Mouse (Mus musculus) thymus, adult 2 months (tissue): Measurements from ENCODE around the gene Xpr1. TPM values are rescaled to one million over a fixed set of nuclear protein-coding genes. Genes with fewer than 3 reads are reported as not detected.
A peak's percentile ranks its signal among the peaks of the same experiment; 100 is the strongest.

ENCODE experiments used
- DNase-seq: peaks from one replicate; pipeline ENCODE4 v3.0.0; 2021
- H3K27ac ChIP-seq: fragments of 200-500 bp; 2 replicates; pipeline ENCODE4 v1.5.1; 2012; ENCODE audit warnings: low read length, control low read depth; ENCODE audit not compliant: control insufficient read depth, insufficient read depth
- H3K27me3 ChIP-seq: fragments of 200-500 bp; 2 replicates; pipeline ENCODE4 v1.6.1; 2012; ENCODE audit warnings: mild to moderate bottlenecking, low read length, moderate library complexity, mixed read lengths; ENCODE audit not compliant: control insufficient read depth, insufficient read depth
- H3K36me3 ChIP-seq: fragments of 200-500 bp; 2 replicates; pipeline ENCODE4 v1.6.1; 2012; ENCODE audit warnings: mild to moderate bottlenecking, low read length, moderate library complexity; ENCODE audit not compliant: control insufficient read depth, insufficient read depth
- H3K4me1 ChIP-seq: fragments of 200-500 bp; replicated peaks from 2 replicates; pipeline ENCODE4 v1.6.1; 2012; ENCODE audit warnings: low read length; ENCODE audit not compliant: control insufficient read depth, insufficient read depth
- H3K4me3 ChIP-seq: fragments of 200-500 bp; 2 replicates; pipeline ENCODE4 v1.5.1; 2012; ENCODE audit warnings: mild to moderate bottlenecking, low read length, control low read depth, moderate library complexity; ENCODE audit not compliant: control insufficient read depth, insufficient read depth
- CTCF ChIP-seq: fragments of 200-500 bp; IDR thresholded peaks from 2 replicates; pipeline ENCODE4 v1.5.1; 2012; ENCODE audit warnings: mild to moderate bottlenecking, control low read depth, low read length, moderate library complexity, borderline replicate concordance; ENCODE audit not compliant: control insufficient read depth, poor library complexity, insufficient read depth; ENCODE audit errors: extremely low read depth
- POLR2A ChIP-seq: fragments of 200-500 bp; IDR thresholded peaks from 2 replicates; pipeline ENCODE4 v1.6.1; 2012; ENCODE audit warnings: mild to moderate bottlenecking, low read length, control low read depth, moderate library complexity; ENCODE audit not compliant: control insufficient read depth, poor library complexity, insufficient read depth; ENCODE audit errors: extremely low read depth
- WGBS: fragments of 180-500 bp; shearing (Covaris S2); methylation state at CpG from one replicate; pipeline ENCODE4 v1.1.7; 2018; 5-methylcytosine and 5-hydroxymethylcytosine counted together
- polyA plus RNA-seq: library from polyadenylated mRNA; depleted of rRNA; stranded (reverse); fragments of >200 nt; gene quantifications from 2 replicates; pipeline ENCODE4 v1.2.3, GENCODE M21; 2012

Xpr1 gene
- polyA plus RNA-seq, 1 experiment = 14.7 TPM

- Histone ChIP-seq H3K36me3 (no peaks in the 10 kb centered on the region), H3K27ac (no peak within 1 kb of the TSS), H3K4me3 (peak within 1 kb of the TSS; percentile 33), H3K4me1 (peaks cover 11% of the 10 kb centered on the region), H3K27me3 (peaks cover 8% of the 10 kb centered on the region)
- no peak for TF ChIP-seq CTCF
- TF ChIP-seq POLR2A = no peak
- peak; percentile 8 for DNase-seq
- WGBS = 6% methylated on average over 79 of the region's 85 CpGs
These were observed 173.1 kb downstream of the Xpr1 start, which contains the start of gene BC034090 for GRCm38 (mm10) chr1:155243797-155244770. Gene BC034090 (minus strand): TSS chr1:155244444.

GRCm38 (mm10) chr1:155242488-155242745 is 174.8 kb downstream of the Xpr1 start:
- WGBS = 86% methylated on average over 1 of the region's 1 CpGs
- no peak overlapping the region for H3K4me3 ChIP-seq
- peaks cover 8% of the 10 kb centered on the region for H3K27me3 ChIP-seq
- H3K4me1 ChIP-seq = peaks cover 11% of the 10 kb centered on the region
- H3K27ac ChIP-seq = no peak overlapping the region
- no peaks in the 10 kb centered on the region for H3K36me3 ChIP-seq
- TF ChIP-seq CTCF (no peak), POLR2A (no peak)
- no peak for DNase-seq

GRCm38 (mm10) chr1:155241701-155242487 is 175.3 kb downstream of the Xpr1 start:
- Histone ChIP-seq H3K36me3 (no peaks in the 10 kb centered on the region), H3K4me3 (no peak overlapping the region), H3K27ac (no peak overlapping the region), H3K27me3 (peaks cover 8% of the 10 kb centered on the region), H3K4me1 (peaks cover 11% of the 10 kb centered on the region)
- no peak for TF ChIP-seq CTCF
- TF ChIP-seq POLR2A = no peak
- DNase-seq = no peak
- WGBS = 90% methylated on average over 12 of the region's 12 CpGs

- Histone ChIP-seq H3K36me3 (no peaks in the 10 kb centered on the region), H3K4me1 (peaks cover 11% of the 10 kb centered on the region), H3K4me3 (no peak overlapping the region), H3K27ac (no peak overlapping the region), H3K27me3 (peaks cover 8% of the 10 kb centered on the region)
- 91% methylated on average over 6 of the region's 6 CpGs for WGBS
- TF ChIP-seq POLR2A (no peak), CTCF (no peak)
- DNase-seq = no peak
These were observed 177.1 kb downstream of the Xpr1 start for GRCm38 (mm10) chr1:155239962-155240717.

- peaks cover 10% of the 10 kb centered on the region for H3K4me1 ChIP-seq
- H3K36me3 ChIP-seq = no peaks in the 10 kb centered on the region
- TF ChIP-seq POLR2A = no peak
- TF ChIP-seq CTCF = no peak
- WGBS = 93% methylated on average over 4 of the region's 4 CpGs
- H3K27me3 ChIP-seq = peaks cover 4% of the 10 kb centered on the region
- H3K27ac ChIP-seq = no peak overlapping the region
- DNase-seq = no peak
- no peak overlapping the region for H3K4me3 ChIP-seq
These were observed 178.0 kb downstream of the Xpr1 start for GRCm38 (mm10) chr1:155239169-155239568.

GRCm38 (mm10) chr1:155238126-155238525 is 179.1 kb downstream of the Xpr1 start:
- 94% methylated on average over 5 of the region's 5 CpGs for WGBS
- DNase-seq = no peak
- Histone ChIP-seq H3K4me1 (peaks cover 17% of the 10 kb centered on the region), H3K36me3 (no peaks in the 10 kb centered on the region), H3K27me3 (no peaks in the 10 kb centered on the region), H3K4me3 (no peak overlapping the region), H3K27ac (no peak overlapping the region)
- no peak for TF ChIP-seq POLR2A
- TF ChIP-seq CTCF = no peak
